Mouse (Mus musculus) lung, embryonic 14.5 days (tissue): ENCODE data around the gene Pcsk5. TPM values are rescaled to one million over a fixed set of nuclear protein-coding genes. Genes with fewer than 3 reads are reported as not detected.

Experiments used
- ATAC-seq: fragments of 200-750 bp; cut with Nextera tagmentation; 2 replicates; pipeline ENCODE4 v1.8.0; 2017; ENCODE audit warnings: mild to moderate bottlenecking, moderate TSS enrichment, moderate library complexity; ENCODE audit not compliant: insufficient read depth
- DNase-seq: peaks from one replicate; pipeline ENCODE4 v3.0.0-alpha.2; 2015
- H3K27ac ChIP-seq: fragments of 300-500 bp; sonication (generic); 2 replicates; pipeline ENCODE4 v1.5.1; 2014; ENCODE audit warnings: low read depth, mild to moderate bottlenecking, moderate library complexity
- H3K27me3 ChIP-seq: fragments of 300-500 bp; sonication (generic); 2 replicates; pipeline ENCODE4 v1.6.1; 2014; ENCODE audit warnings: low read length, control low read depth; ENCODE audit not compliant: insufficient read depth
- H3K36me3 ChIP-seq: fragments of 300-500 bp; sonication (generic); 2 replicates; pipeline ENCODE4 v1.6.1; 2014; ENCODE audit warnings: control low read depth; ENCODE audit not compliant: insufficient read depth
- H3K4me1 ChIP-seq: fragments of 300-500 bp; sonication (generic); 2 replicates; pipeline ENCODE4 v1.6.1; 2014; ENCODE audit warnings: antibody characterized with exemption, control low read depth; ENCODE audit not compliant: insufficient read depth
- H3K4me2 ChIP-seq: fragments of 300-500 bp; sonication (generic); 2 replicates; pipeline ENCODE4 v1.6.1; 2014; ENCODE audit warnings: mild to moderate bottlenecking
- H3K4me3 ChIP-seq: fragments of 300-500 bp; sonication (generic); 2 replicates; pipeline ENCODE4 v1.5.1; 2014; ENCODE audit warnings: low read depth, low read length
- H3K9ac ChIP-seq: fragments of 300-500 bp; sonication (generic); 2 replicates; pipeline ENCODE4 v1.6.1; 2014
- H3K9me3 ChIP-seq: fragments of 300-500 bp; sonication (generic); 2 replicates; pipeline ENCODE4 v1.6.1; 2016; ENCODE audit warnings: low read depth, low read length, control low read depth
- CTCF ChIP-seq: IDR thresholded peaks from 2 replicates; pipeline ENCODE4 v1.5.1; 2016; ENCODE audit warnings: antibody characterized with exemption, low read depth
- WGBS: fragments of 180-500 bp; shearing (Covaris S2); extraction: QIAGEN DNeasy Blood & Tissue Kit; methylation state at CpG from one replicate; pipeline ENCODE4 v1.1.7; 2014; 5-methylcytosine and 5-hydroxymethylcytosine counted together
- polyA plus RNA-seq: library from polyadenylated mRNA; unstranded; fragments of >200 nt; fragmentation: Nextera tagmentation; extraction: Ambion mirVana; gene quantifications from 2 replicates; pipeline ENCODE4 v1.2.1, GENCODE M21; 2014

Gene Pcsk5
- polyA plus RNA-seq, 1 experiment from 2014 or later: 19.0 TPM

GRCm38 (mm10) chr19:17498586-17499235 is 338.7 kb downstream of the Pcsk5 start:
- no peak for TF ChIP-seq CTCF
- 79% methylated on average over 7 of the region's 7 CpGs for WGBS
- H3K4me1 ChIP-seq: no peaks in the 10 kb centered on the region
- no peak overlapping the region for H3K4me3 ChIP-seq
- no peaks in the 10 kb centered on the region for H3K36me3 ChIP-seq
- no peak overlapping the region for H3K4me2 ChIP-seq
- DNase-seq: no peak
- H3K9me3 ChIP-seq: no peaks in the 10 kb centered on the region
- no peak overlapping the region for H3K9ac ChIP-seq
- no peak for ATAC-seq
- no peaks in the 10 kb centered on the region for H3K27me3 ChIP-seq
- no peak overlapping the region for H3K27ac ChIP-seq

DNA sequence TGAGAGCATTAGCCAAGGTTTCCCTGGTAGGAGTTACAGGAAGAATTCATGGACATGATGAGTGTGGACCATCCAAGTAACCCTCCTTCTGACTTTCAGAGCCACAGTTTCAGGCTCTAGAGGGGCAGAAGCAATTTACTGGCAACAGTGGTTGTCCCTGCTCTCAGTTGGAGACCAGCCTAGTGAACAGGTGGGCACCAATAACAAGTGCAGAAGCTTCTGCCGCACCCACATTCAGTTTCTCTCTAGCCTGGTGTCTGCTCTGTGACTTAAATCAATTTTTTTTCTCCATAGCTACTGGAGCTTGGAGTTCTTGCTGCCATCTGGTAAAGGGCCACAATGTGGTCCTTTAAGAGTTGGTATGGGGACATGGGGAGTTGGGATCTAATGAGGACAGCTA is 341.3 kb downstream of the Pcsk5 start:
- TF ChIP-seq CTCF: no peak
- Histone ChIP-seq H3K27me3 (no peaks in the 10 kb centered on the region), H3K4me3 (no peak overlapping the region), H3K9me3 (no peaks in the 10 kb centered on the region), H3K4me2 (no peak overlapping the region), H3K4me1 (no peaks in the 10 kb centered on the region), H3K9ac (no peak overlapping the region), H3K36me3 (no peaks in the 10 kb centered on the region), H3K27ac (no peak overlapping the region)
- ATAC-seq (no peak), DNase-seq (no peak)
- WGBS: 84% methylated on average over 1 of the region's 1 CpGs

GRCm38 (mm10) chr19:17491822-17492544 is 345.4 kb downstream of the Pcsk5 start:
- no peaks in the 10 kb centered on the region for H3K36me3 ChIP-seq
- no peaks in the 10 kb centered on the region for H3K27me3 ChIP-seq
- 0 out of 2 replicates have a peak, but pooled peaks cover 3% of the 10 kb centered on the region for H3K4me1 ChIP-seq
- 88% methylated on average over 9 of the region's 9 CpGs for WGBS
- ATAC-seq (no peak), DNase-seq (no peak)
- no peak overlapping the region for H3K27ac ChIP-seq
- no peak for TF ChIP-seq CTCF
- H3K4me3 ChIP-seq: no peak overlapping the region
- no peak overlapping the region for H3K9ac ChIP-seq
- H3K4me2 ChIP-seq: no peak overlapping the region
- H3K9me3 ChIP-seq: no peaks in the 10 kb centered on the region

GRCm38 (mm10) chr19:17491322-17491721 is 346.1 kb downstream of the Pcsk5 start:
- DNase-seq: no peak
- Histone ChIP-seq H3K27me3 (no peaks in the 10 kb centered on the region), H3K4me1 (0 out of 2 replicates have a peak, but pooled peaks cover 3% of the 10 kb centered on the region), H3K4me2 (no peak overlapping the region), H3K4me3 (no peak overlapping the region), H3K9ac (no peak overlapping the region), H3K36me3 (no peaks in the 10 kb centered on the region), H3K27ac (no peak overlapping the region), H3K9me3 (no peaks in the 10 kb centered on the region)
- no peak for TF ChIP-seq CTCF
- WGBS: 86% methylated on average over 3 of the region's 3 CpGs
- no peak for ATAC-seq

- no peak overlapping the region for H3K4me3 ChIP-seq
- ATAC-seq: no peak; the same call in 1 of the 2 replicates
- H3K4me1 ChIP-seq: 0 out of 2 replicates have a peak, but pooled peaks cover 3% of the 10 kb centered on the region
- DNase-seq: no peak
- no peaks in the 10 kb centered on the region for H3K27me3 ChIP-seq
- H3K36me3 ChIP-seq: no peaks in the 10 kb centered on the region
- H3K27ac ChIP-seq: no peak overlapping the region
- no peak overlapping the region for H3K9ac ChIP-seq
- H3K4me2 ChIP-seq: peak overlapping the region; percentile 50
- 15% methylated on average over 3 of the region's 3 CpGs for WGBS
- no peak for TF ChIP-seq CTCF
- no peaks in the 10 kb centered on the region for H3K9me3 ChIP-seq
These were observed 347.6 kb downstream of the Pcsk5 start for GRCm38 (mm10) chr19:17489866-17490141.

GRCm38 (mm10) chr19:17489041-17489865 is 348.2 kb downstream of the Pcsk5 start:
- Histone ChIP-seq H3K36me3 (no peaks in the 10 kb centered on the region), H3K27ac (no peak overlapping the region), H3K4me3 (no peak overlapping the region), H3K4me2 (peak overlapping the region; percentile 50), H3K9me3 (no peaks in the 10 kb centered on the region), H3K9ac (no peak overlapping the region), H3K4me1 (0 out of 2 replicates have a peak, but pooled peaks cover 3% of the 10 kb centered on the region), H3K27me3 (no peaks in the 10 kb centered on the region)
- WGBS: 38% methylated on average over 17 of the region's 17 CpGs
- peak; percentile 69 for DNase-seq
- peak; percentile 80 for ATAC-seq
- no peak for TF ChIP-seq CTCF
